Mouse (Mus musculus) stomach, embryonic 16.5 days (tissue): Measurements from ENCODE around the gene Zscan20. TPM values are rescaled to one million over a fixed set of nuclear protein-coding genes. Genes with fewer than 3 reads are reported as not detected.

Source experiments
- ATAC-seq: fragments of 200-750 bp; cut with Nextera tagmentation; 2 replicates; pipeline ENCODE4 v1.8.0; 2017; ENCODE audit warnings: moderate number of reproducible peaks, moderate TSS enrichment; ENCODE audit not compliant: insufficient read depth, low FRiP score
- H3K27ac ChIP-seq: fragments of 300-500 bp; sonication (generic); 2 replicates; pipeline ENCODE4 v1.5.1; 2014; ENCODE audit warnings: low read length
- H3K27me3 ChIP-seq: fragments of 300-500 bp; sonication (generic); 2 replicates; pipeline ENCODE4 v1.6.1; 2014; ENCODE audit warnings: low read length, control low read depth, mixed read lengths; ENCODE audit not compliant: control insufficient read depth, insufficient read depth
- H3K36me3 ChIP-seq: fragments of 300-500 bp; sonication (generic); 2 replicates; pipeline ENCODE4 v1.6.1; 2014; ENCODE audit warnings: low read length; ENCODE audit not compliant: control insufficient read depth, insufficient read depth
- H3K4me1 ChIP-seq: fragments of 300-500 bp; sonication (generic); 2 replicates; pipeline ENCODE4 v1.6.1; 2014; ENCODE audit warnings: low read length, control low read depth, mixed read lengths; ENCODE audit not compliant: control insufficient read depth, insufficient read depth
- H3K4me2 ChIP-seq: fragments of 300-500 bp; sonication (generic); 2 replicates; pipeline ENCODE4 v1.6.1; 2014; ENCODE audit warnings: low read depth, low read length, mixed read lengths
- H3K4me3 ChIP-seq: fragments of 300-500 bp; sonication (generic); replicated peaks from 2 replicates; pipeline ENCODE4 v1.5.1; 2014; ENCODE audit warnings: mild to moderate bottlenecking, low read length
- H3K9ac ChIP-seq: fragments of 300-500 bp; sonication (generic); 2 replicates; pipeline ENCODE4 v1.6.1; 2014; ENCODE audit warnings: low read length
- H3K9me3 ChIP-seq: fragments of 300-500 bp; sonication (generic); replicated peaks from 2 replicates; pipeline ENCODE4 v1.6.1; 2016; ENCODE audit warnings: low read length, control low read depth; ENCODE audit not compliant: control insufficient read depth
- WGBS: fragments of 180-500 bp; shearing (Covaris S2); extraction: QIAGEN DNeasy Blood & Tissue Kit; methylation state at CpG from one replicate; pipeline ENCODE4 v1.1.7; 2014; 5-methylcytosine and 5-hydroxymethylcytosine counted together
- polyA plus RNA-seq: library from polyadenylated mRNA; unstranded; fragments of >200 nt; fragmentation: Nextera tagmentation; extraction: Ambion mirVana; gene quantifications from 2 replicates; pipeline ENCODE4 v1.2.1, GENCODE M21; 2015

Zscan20 gene
- polyA plus RNA-seq, 1 experiment from 2014 or later = 3.3 TPM

DNA sequence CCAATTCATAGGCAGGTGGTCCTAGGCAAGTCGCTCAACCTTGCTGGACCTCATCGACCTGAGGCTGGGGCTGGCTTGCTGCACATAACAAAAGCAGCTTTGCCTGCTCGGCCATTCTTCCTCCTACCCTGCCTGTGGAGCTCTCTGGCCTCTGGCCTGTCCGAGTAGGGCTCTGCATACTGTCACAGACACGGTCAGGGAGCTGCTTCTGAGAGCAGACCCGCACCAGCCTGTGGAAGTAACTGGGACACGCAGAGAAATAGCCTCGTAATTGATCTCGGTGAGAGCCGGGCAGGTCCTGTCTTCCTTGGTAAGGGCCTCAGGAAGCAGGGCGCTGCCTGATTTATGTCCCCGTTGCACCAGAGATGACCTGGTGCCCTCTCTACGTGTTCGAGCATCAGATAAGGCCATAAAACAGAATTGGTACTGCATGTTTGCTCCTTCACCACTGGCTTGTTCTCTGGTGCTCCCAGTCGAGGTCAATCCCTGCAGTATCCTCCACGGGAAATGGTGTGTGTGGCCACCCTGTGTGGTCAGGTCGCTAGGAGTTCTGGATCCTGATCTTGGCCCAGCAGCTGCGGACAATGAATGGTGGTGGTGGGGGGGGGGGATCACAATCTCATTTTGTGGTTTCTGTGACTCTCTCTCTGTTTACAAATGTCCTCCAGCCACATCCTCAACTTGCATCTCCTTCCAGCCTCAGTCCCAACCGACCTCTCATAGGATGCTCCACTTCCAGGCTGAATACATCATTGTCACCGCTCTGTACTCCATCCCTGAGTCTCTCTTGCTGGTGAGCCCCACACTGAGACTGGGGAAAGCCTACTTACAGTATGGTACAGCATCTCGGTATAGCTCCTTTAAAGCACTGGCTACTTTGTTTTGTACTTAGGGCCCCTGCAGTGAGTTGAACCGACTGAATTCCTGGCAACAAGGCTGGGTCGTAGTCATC is 32.1 kb upstream of the Zscan20 start:
- H3K9me3 ChIP-seq = no peaks in the 10 kb centered on the region
- no peak overlapping the region for H3K4me2 ChIP-seq
- no peak overlapping the region for H3K9ac ChIP-seq
- H3K36me3 ChIP-seq = no peaks in the 10 kb centered on the region
- H3K4me1 ChIP-seq = peaks cover 15% of the 10 kb centered on the region
- WGBS = 36% methylated on average over 23 of the region's 23 CpGs
- peak; percentile 34; the same call in 1 of the 2 replicates for ATAC-seq
- H3K4me3 ChIP-seq = no peak overlapping the region
- no peaks in the 10 kb centered on the region for H3K27me3 ChIP-seq
- H3K27ac ChIP-seq = peak overlapping the region; percentile 71

DNA sequence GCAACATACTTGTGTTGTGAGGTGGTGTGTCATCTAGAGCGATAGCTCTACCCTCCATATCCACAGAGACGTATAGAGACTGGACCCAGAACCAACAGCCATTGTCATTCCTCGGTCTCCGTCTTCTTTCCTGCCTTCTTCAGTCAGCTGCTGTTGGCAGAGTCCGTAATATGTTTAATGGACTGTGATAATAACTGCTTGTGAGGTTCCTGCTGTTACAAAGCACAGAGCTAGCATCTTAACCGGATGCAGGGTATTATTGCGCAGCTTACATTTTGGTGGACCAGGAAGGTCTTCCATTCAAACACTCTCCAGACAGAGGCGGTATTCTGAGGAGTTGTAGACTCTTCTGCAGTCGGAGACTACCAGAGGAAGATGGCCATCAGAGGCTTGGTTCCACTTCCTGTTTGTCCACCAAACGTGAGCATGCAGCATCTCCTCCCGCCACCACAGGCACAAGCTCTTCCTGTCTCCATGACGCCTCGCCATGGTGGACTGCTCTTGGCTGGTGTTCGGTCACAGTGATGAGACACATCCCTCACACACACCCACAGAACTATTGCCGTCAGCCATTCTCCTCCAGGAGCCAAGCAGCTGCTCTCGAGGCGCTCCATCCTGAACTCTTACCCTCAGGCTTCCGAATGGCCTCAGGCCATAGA is 28.5 kb upstream of the Zscan20 start:
- Histone ChIP-seq H3K9ac (no peak overlapping the region), H3K4me1 (peaks cover 17% of the 10 kb centered on the region), H3K4me3 (no peak overlapping the region), H3K9me3 (no peaks in the 10 kb centered on the region), H3K27me3 (no peaks in the 10 kb centered on the region), H3K27ac (0 out of 2 replicates have a peak overlapping the region, but pooled peaks have one; percentile 69), H3K36me3 (no peaks in the 10 kb centered on the region), H3K4me2 (no peak overlapping the region)
- no peak for ATAC-seq
- 78% methylated on average over 18 of the region's 18 CpGs for WGBS

DNA sequence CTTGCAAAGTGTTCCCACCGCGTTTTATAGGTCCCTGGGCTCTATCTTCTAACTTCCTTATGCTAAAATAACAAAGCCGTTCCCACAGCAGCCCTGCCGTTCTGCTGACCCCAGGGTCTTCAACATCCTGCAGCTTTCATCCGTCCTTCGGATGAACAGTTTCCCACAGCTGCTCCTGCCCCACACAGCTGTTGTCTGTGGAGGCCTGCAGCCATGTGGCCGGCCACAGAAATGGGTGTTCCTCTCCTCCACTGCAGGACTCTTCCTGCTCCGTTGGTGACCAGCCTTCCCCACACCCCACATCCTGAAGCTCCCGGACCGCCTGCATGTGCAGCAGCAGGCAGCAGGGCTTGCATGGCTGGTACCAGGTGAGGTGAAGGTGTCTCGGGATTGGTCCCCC is 27.4 kb upstream of the Zscan20 start:
- Histone ChIP-seq H3K27ac (peak overlapping the region; percentile 69), H3K9me3 (no peaks in the 10 kb centered on the region), H3K27me3 (no peaks in the 10 kb centered on the region), H3K36me3 (no peaks in the 10 kb centered on the region), H3K4me1 (peaks cover 17% of the 10 kb centered on the region), H3K4me3 (no peak overlapping the region), H3K9ac (no peak overlapping the region), H3K4me2 (no peak overlapping the region)
- WGBS = 29% methylated on average over 11 of the region's 11 CpGs
- ATAC-seq = peak; percentile 65; the same call in 1 of the 2 replicates

DNA sequence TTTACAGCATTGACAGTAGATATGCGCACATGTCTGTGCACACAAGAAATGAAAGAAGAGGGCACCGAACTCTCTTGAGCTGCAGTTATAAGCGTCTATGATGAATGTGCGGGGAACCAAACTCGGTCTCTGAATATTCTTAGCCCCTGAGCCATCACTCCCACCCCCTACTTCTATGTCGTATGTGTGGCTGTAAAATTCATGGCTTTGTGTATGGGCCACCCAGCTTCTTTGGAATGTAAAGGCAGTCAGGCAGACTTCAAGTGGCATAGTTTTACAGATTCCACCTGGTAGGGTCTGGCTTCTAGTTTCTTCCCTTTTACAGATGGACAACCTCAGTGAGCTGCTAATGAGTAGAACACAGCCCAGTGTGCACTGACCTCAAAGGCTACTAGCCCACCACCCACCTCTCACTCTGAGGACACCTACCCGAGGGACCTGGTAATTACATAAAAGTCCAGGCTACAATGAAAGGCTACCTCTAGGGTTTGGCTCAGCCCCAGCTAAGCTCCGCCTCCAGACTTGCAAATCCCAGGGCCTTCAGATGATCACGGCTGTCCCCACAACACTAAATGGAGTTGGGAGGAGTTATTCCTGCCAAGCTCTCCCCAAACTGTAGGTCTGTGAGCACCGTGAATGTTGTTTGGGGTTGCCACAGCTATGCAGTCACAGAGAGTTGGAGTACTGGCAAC is 26.1 kb upstream of the Zscan20 start:
- Histone ChIP-seq H3K9me3 (no peaks in the 10 kb centered on the region), H3K27ac (peak overlapping the region; percentile 69; the same call in 1 of the 2 replicates), H3K9ac (no peak overlapping the region), H3K4me1 (peaks cover 24% of the 10 kb centered on the region), H3K36me3 (no peaks in the 10 kb centered on the region), H3K4me2 (no peak overlapping the region), H3K4me3 (no peak overlapping the region), H3K27me3 (no peaks in the 10 kb centered on the region)
- 44% methylated on average over 10 of the region's 10 CpGs for WGBS
- no peak for ATAC-seq

DNA sequence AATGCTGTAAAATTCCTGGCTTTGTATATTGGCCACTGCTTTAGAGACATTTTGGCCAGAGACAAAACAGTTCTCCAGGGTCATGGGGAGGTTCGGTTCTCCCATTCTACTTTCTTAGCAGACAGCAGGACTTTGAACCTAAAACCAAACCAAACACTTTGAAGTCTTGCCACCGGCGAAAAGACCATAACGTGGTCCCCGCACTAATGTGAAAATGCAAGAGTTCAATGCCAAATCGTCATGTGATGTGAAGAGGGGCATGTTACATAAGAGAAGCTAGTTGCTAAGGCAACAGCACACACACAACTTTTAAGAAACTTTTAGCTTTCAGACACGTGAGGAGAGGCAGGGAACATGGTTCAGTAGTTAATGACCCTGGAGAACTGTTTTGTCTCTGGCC is 25.6 kb upstream of the Zscan20 start:
- peaks cover 25% of the 10 kb centered on the region for H3K4me1 ChIP-seq
- no peak overlapping the region for H3K4me2 ChIP-seq
- no peak overlapping the region for H3K4me3 ChIP-seq
- H3K9me3 ChIP-seq = no peaks in the 10 kb centered on the region
- H3K27me3 ChIP-seq = no peaks in the 10 kb centered on the region
- 58% methylated on average over 7 of the region's 7 CpGs for WGBS
- H3K36me3 ChIP-seq = no peaks in the 10 kb centered on the region
- no peak overlapping the region for H3K9ac ChIP-seq
- no peak overlapping the region for H3K27ac ChIP-seq
- ATAC-seq = no peak

DNA sequence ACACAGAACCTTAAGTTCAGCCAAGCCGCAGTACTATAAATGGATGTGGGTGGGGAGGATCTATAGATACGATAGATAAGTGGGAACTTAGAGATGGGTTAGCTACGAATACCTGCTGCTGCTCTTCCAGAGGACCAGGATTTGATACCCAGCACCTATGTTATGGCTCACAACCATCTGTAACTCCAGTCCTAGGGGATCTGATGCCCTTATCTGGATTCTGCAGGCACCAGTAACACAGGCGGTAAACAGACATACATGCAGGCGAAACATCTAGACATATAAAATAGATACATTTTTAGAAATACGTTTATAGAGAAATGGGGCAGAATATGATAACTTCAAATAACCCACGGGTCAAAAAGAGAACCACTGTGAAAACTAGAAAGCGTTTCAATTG is 11.2 kb upstream of the Zscan20 start:
- H3K4me3 ChIP-seq = no peak overlapping the region
- H3K9me3 ChIP-seq = no peaks in the 10 kb centered on the region
- H3K9ac ChIP-seq = no peak overlapping the region
- ATAC-seq = no peak
- H3K27me3 ChIP-seq = no peaks in the 10 kb centered on the region
- H3K36me3 ChIP-seq = no peaks in the 10 kb centered on the region
- WGBS = 84% methylated on average over 8 of the region's 8 CpGs
- no peak overlapping the region for H3K4me2 ChIP-seq
- no peak overlapping the region for H3K27ac ChIP-seq
- peaks cover 9% of the 10 kb centered on the region; the same call in 1 of the 2 replicates for H3K4me1 ChIP-seq

DNA sequence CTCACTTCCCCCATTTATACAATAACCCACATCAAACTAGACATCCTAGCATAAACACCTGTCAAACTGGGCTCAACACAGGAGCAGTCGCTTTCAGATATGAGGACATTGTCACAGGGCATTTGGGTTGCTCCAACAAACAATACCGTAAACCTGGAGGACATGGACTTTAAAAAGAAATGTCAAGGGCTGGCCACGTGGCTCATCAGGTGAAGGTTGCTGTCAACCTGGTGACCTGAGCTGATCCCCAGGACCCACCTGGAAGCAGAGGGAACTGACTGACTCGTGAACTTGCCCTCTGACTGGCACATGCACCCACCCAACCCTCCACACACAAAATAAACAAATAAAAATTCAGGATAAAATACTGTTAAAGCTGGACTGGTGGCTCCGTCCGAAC is 10.7 kb upstream of the Zscan20 start:
- WGBS = 65% methylated on average over 6 of the region's 6 CpGs
- Histone ChIP-seq H3K4me3 (no peak overlapping the region), H3K9me3 (no peaks in the 10 kb centered on the region), H3K36me3 (no peaks in the 10 kb centered on the region), H3K4me2 (no peak overlapping the region), H3K27ac (no peak overlapping the region), H3K9ac (no peak overlapping the region), H3K4me1 (peaks cover 9% of the 10 kb centered on the region; the same call in 1 of the 2 replicates), H3K27me3 (no peaks in the 10 kb centered on the region)
- no peak for ATAC-seq

DNA sequence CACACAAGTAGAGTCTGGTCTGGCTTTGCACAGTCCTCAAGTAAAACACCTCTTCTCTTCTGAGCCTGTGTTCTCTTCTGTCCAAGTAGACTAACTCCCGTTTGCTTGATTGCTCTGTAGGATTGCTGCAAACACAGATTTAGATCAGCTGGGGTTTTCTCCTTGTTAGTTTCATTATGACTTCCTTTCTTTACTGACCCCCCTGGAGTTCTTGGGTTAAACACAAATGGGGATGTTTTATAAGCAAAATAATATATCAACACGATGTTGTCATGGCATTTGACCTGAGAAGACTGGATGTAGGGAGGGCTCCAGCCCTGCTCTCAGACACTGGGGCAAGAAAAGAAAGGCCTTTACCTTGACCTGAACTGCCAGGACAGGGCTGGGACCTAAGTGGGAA is 9.1 kb upstream of the Zscan20 start:
- no peaks in the 10 kb centered on the region for H3K36me3 ChIP-seq
- H3K9me3 ChIP-seq = no peaks in the 10 kb centered on the region
- peak overlapping the region; percentile 15; the same call in 1 of the 2 replicates for H3K27ac ChIP-seq
- no peak overlapping the region for H3K4me2 ChIP-seq
- ATAC-seq = no peak
- WGBS = 37% methylated on average over 2 of the region's 2 CpGs
- no peak overlapping the region for H3K4me3 ChIP-seq
- peaks cover 9% of the 10 kb centered on the region; the same call in 1 of the 2 replicates for H3K4me1 ChIP-seq
- H3K27me3 ChIP-seq = no peaks in the 10 kb centered on the region
- 0 out of 2 replicates have a peak overlapping the region, but pooled peaks have one; percentile 35 for H3K9ac ChIP-seq
